Mouse (Mus musculus): ENCODE measurements around the gene Zfp217.

GRCm38 (mm10) chr2:170107791-170108190, 40.1 kb downstream of the Zfp217 start:
- TF ChIP-seq CTCF (conservative IDR thresholded peaks at IDR 0.05 in 1 of 2, IDR thresholded peaks at IDR 0.05 in 1 of 2; ENCODE audit: low read depth in 2 of 2, low read length in 2 of 2) (no peak), USF2 (conservative IDR thresholded peaks at IDR 0.05; ENCODE audit: low read depth, low read length) (no peak), E2F4 (IDR thresholded peaks at IDR 0.05; ENCODE audit: insufficient replicate concordance, low read depth, low read length) (no peak), MXI1 (IDR thresholded peaks at IDR 0.05; ENCODE audit: low read depth, low read length) (no peak), ZC3H11A (IDR thresholded peaks at IDR 0.05; ENCODE audit: low read depth, low read length) (no peak), MAX (IDR thresholded peaks at IDR 0.05; ENCODE audit: low read length) (no peak), POLR2A (IDR thresholded peaks at IDR 0.05; ENCODE audit: low read depth, low read length) (no peak), UBTF (IDR thresholded peaks at IDR 0.05; ENCODE audit: low read depth, low read length) (no peak), USF1 (IDR thresholded peaks at IDR 0.05; ENCODE audit: low read depth, low read length) (no peak), IRF4 (IDR thresholded peaks at IDR 0.05; ENCODE audit: low read depth, low read length) (no peak)

All from CH12.LX (cell line).